Mouse (Mus musculus) heart, adult 11 months (tissue): ENCODE results near the gene Rexo5.

ENCODE experiments used
- DNase-seq: peaks from one replicate; pipeline ENCODE4 v3.0.0; 2022

Gene Rexo5

DNA sequence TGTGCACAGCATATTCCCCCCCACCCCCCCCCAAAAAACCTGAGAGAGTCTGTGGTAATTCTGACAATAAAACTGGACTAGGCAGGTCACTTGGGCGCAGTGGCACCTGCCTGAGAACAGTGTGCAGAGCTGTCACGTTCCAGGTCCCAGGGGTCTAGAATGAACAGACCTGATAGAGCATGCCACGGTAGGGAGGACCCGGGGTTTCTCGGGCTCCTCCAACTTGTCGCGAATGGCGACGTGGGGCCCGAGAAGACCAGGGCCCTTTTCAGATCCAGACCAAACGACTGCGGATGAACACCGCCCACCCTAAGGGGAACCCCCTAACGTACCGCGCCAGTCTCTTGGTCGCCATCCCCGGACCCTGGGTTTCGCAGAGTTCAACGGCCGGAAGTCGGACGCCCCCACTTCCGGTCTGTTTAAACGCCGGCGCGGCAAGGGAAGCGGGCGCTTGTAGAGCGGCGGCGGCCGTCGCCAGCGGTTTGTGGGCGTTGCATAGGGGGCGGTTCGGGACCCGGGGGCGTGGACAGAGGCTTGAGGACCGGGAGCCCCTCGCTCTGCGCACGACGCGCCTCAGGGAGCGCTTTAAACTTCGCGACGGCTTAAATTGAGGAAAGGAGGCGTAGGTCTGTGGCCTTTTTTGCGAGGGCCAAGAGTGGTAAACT is at the start of gene Rexo5, which contains the start of gene Eri2:
Gene Rexo5 (plus strand): TSS at position 421 of the 665 bp plus-strand sequence.
Gene Eri2 (minus strand): TSS at position 473 of the 665 bp plus-strand sequence.
- peak; percentile 98 for DNase-seq

DNA sequence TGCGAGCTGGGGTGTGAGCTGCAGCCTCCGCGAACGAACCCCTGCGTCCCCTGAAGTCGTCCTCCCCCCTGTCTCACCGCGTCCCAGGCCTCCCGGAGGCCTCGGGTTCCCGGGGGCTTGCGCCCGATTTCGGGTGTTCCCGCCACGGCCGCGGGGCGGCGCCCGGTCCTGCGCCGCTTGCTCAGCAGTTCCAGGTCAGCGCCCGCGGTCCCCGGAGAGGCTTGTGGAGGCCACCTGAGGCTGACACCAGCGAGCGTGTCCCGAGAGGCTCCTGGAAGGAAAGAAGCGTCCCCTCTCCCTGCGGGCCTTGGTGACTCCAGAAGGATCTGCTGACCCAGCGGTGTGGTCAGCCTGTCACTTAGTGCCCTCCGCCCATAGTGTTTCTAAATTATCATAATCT is 49.5 kb upstream of the Rexo5 start:
- no peak for DNase-seq

DNA sequence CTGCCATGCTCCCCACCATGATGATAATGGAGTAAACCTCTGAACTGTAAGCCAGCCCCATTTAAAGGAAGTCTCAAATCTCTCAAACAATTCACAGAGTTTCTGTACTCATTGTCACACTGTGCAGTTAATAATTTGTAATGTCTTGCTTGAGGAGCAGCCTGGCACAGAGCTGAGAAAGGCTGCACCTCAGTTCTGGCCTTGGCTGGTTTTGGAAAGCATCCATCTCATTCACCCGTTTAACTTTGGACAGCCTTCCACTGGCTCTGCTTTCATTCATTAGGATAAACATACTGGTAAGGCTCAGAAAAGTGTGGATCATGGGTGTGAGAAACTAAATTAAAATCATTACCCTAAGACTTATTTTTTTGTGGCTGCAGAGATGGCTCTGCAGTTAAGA is 47.9 kb upstream of the Rexo5 start:
- DNase-seq, result no peak

DNA sequence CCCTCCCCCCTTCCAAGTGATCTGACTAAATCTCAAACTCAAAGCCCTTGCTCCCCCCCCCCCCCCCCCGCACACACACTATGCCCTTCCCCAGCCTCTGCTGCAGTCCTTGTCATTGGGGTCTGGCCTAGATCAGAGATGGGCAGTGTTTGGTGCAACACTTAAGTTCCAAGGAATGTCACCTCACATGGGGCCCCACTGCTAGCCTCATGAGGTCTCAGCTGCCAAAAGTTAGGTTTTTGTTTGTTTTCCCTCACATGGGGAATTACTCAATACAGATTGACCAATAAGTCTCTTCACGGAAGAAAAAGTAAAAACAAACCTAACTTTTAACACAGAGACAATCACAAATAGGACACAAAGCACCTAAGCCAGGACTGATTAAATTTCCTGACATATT is 45.0 kb upstream of the Rexo5 start:
- DNase-seq, result peak; percentile 70

DNA sequence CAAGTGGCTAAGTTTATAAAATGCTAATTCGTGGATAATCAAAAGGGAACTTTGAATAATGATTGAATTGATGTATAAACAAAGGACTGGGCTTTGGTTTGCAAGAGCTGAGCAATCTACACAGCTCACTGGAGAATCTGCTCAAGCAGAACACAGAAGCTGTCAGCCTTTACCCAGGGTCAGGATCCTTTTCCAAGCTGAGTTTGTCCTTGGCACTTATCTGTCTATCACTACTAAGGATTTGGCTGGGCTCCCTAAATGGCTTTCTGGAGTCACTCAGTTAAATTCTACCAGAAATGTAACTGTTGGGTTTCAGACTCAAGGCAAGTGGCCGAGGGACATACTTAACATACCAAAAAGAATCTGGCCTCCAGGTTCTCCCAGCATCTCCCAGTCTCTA is 43.9 kb upstream of the Rexo5 start:
- DNase-seq, result peak; percentile 79

DNA sequence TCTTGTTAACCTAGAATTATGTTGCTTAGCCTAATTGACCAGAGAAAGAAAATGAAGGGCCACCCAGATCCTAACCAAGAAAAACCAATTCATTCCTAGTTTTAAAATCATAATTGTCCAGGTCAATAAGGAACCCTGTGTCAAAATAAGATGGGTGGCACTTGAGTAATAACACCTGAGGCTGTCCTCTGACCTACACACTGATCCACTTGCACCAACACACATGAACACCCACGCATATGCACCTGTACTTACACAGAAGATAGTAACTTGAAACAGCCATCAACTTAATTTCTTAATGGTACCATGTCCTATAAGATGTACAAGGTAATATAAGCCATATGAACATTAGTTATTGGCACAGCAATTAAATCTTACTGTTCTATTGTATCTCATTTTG is 40.1 kb upstream of the Rexo5 start:
- DNase-seq, result no peak

DNA sequence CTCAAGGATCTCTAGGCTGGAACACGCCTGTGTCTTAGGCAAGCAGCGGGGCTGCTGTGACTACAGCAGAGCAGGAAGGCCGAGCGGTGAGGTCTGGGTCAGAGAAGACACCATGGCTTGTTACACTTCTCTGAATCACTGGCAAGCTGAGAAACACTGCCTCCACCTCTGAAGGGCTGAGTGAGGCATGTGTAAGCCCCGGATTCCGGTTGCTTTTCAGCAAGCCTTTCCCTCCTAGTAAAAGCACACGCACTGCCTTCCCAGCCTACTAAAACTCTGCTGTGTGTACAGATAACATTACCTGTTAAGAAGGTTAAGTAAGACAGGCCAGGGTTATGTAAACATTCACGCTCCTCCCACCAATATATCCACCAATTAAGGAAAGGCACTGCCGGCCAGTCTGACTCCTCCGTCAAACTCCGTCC is 33.3 kb upstream of the Rexo5 start, which contains the start of gene Acsm3:
Gene Acsm3 (plus strand): TSS at position 397 of the 425 bp plus-strand sequence.
- DNase-seq, result peak; percentile 61

DNA sequence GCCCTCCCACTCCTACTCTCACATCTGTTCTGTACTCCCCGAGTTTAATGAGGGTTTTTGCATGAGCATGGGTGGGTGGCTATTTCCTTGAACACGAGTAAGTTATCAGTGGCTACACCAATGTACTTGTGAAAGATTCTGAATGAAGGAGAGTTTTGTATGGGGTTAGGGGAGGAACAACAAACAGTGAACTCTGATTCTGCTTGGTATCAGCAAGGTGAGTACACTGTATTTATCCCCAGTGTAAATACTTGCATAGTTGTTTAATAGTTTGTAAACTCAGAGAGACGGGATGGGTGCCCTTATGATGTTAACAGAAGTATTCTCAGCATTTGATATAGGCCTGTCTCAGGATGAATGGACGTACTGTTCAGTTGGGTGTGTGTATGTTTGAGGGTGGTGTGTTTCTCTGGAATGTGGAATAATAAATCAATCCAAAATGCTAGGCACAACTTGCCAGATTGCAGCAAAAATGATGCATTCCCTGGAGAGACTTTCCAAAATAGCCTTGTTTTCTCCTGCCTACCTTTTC is 31.6 kb upstream of the Rexo5 start:
- DNase-seq, result no peak

DNA sequence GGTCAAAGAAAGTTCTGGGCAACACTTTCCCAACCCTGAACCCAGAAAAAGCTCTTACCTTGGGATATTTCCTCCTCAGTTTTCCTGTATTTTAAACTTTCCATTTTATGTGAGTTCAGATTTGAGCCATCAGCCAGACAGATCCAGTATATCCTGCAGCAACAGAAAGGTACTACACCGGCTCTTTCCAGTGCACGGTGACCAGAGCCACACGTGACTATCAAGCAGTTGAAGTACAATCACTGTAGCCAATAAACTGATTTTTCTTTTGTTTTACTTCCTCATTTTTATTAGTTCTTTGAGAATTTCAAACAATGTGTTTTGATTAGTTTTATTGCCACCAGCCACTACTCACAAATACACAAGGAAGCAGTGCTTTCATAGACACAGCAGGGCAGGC is 29.4 kb upstream of the Rexo5 start:
- DNase-seq, result no peak

DNA sequence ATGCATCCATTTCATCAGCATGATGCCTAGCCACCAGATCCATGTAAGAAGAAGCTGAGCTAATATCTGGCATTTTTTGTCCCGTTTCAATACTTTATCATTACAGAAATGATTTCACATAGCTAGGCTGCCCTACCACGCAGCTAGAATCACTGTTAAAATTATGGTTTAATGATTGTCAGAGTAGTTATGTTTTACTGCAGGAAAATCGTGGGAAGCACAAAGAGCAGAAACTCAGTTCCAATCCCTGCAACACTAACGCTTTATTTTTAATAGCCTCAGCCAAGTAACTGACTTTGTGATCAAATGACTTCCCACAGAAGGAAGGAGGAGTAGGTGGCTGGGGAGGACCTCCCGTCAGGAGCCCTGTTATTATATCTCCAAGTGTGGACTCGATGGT is 26.8 kb upstream of the Rexo5 start:
- peak; percentile 69 for DNase-seq

DNA sequence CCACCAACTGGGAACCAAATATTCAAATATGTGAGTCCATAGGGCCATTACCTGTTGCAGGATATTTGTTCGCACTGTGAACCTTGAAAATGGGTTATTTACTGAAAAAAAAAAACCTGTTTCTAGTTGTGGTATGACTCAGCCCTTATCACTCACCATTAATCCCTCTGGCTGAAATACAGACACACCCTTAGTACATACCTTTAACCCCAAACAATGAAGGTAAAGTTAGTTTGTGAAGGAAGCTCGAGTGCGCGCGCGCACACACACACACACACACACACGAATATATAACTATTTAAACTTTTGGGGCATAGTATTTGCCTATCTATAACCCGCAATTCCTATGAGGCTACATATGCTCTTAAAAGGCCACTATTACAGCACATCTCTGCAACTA is 23.9 kb upstream of the Rexo5 start:
- DNase-seq, result no peak

DNA sequence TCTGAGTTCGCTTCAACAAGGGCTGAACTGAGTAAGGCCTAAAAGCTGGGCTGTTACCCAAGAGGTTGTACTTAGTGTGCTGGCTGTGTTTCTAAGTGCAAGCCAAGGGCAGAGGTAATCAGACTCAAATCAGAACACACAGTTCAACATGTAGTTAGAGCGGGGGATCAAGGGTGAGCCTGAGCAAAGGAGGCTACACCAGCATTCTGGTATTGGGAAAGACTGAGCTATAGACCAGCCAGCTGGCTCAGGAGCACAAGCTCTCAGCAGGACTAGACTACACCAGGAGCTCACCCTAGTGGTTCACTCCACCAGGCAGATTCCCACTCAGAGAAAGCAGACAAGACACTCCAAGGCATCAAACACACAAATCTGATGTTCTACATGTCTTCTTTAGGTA is 10.4 kb upstream of the Rexo5 start:
- DNase-seq, result peak; percentile 97

DNA sequence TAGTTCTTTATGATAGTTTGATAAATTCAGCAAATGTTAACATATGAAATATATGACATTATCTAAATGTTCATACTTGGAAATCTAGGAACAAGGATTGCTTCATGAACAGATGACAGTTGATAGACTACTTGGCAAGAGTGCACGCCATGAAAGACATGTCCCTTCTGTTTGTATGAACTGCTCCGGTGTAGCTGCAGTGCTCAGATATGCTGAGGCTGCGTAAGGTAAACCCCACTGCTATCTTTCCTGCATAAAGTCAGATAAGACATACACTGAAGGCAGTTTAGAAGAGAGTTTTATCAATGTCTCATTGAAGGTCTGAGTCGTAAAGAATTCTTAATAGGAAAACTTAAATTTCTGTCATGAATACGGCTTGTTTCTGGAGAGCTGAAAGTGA is 8.9 kb upstream of the Rexo5 start:
- DNase-seq, result peak; percentile 22

DNA sequence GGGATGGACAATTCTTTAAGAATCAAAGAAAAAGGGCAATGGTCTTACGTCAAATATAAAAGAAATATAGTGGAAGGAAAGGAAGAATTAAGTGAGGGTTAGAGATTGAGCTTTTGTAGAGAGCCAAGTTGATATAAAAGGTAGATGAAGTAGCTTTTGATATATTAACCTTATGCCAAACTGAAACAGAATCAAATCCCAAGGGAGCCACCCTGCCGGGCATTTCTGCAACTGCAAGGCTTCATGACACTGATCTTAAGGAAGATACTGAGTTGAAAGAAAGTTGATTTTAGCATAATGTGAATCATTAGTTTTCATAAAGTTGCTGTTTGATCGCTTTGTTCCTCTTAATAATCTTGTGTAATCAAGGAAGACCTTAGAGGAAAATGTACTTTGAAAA is 4.8 kb upstream of the Rexo5 start:
- DNase-seq, result no peak

DNA sequence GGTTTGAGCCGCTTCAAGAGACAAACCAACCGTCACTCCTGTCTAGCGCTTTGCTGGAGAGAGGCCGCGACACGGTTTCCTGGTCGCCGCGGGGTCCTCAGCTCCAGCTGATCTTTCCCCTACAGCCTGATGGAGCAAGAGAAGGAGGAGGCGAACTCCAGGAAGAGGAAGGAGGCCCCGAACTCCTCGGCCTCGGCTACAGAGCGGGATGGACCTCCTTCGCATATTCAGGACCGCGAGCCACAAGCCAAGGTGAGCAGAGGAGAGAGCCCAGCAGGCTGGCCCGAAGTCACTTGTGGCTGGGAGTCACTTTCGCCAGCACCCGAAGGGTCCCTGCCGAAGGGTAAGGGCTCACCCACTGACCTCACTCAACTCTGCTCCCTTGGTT is 439 bp downstream of the Rexo5 start:
- DNase-seq, result no peak

DNA sequence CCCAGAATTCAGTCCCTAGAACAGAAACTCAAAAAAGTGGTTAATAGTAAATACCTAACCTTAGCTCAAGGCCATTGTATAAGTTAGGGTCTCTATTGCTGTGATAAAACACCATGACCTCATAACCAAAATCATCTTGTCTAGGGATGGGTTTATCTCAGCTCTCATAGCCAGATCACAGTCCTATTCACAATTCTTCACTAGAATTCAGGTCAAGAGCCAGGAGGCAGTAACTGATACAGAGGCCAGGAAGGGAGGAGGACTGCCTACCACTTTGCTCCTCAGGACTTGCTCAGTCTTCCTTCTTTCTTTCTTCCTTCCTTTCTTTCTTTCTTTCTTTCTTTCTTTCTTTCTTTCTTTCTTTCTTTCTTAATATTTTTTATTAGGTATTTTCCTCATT is 1.5 kb downstream of the Rexo5 start:
- no peak for DNase-seq

DNA sequence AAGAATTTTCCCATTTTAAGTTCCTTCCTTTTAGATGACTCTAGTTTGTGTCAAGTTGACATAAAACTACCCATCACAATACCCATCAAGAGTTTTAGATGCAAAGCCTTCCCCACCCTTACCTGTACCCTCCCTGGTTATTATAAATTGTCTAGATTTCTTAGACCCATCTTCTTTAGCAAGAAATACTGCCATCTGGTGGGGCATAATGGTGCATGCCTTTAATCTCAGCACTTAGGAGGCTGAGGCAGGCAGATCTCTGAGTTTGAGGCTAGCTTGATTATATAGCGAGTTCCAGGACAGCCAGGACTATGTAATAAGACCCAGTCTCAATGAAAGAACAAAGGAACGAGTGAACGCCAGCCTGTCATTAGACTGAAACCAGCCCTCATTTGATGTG is 6.7 kb downstream of the Rexo5 start:
- no peak for DNase-seq

DNA sequence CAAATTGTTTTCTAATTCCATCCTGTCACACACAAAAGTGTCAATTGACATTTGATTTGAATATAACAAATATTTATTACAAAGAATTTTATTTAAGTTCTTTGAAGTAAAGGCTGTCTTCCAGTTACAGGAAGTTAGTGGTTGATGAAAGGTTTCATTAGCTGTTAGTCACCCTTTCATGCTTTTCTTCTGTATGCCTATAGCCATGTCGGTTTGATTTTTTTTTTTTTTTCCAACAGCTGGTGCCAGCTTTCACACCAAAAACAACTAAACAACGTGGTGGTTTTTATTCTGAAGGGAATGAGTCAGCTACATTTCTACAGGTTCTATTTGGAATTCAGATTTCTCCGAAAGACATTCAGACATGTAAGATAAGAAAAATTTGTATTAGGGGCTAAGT is 7.2 kb downstream of the Rexo5 start:
- DNase-seq, result no peak

DNA sequence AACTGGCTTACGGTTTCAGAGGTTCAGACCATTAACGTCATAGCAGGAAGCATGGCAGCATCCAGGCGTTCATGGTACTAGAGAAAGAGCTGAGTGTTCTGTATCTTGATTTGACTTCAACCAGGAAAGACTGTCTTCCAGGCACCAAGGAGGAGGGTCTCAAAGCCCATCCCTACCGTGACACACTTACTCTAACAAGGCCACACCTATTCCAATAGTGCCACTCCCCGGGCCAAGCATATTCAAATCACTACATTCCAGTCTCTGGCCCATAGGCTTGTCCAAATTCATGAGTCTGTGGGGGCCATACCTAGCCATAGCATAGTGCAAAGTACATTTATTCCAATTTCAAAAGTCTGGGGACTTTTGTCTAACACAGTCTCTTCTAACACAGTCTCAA is 13.6 kb downstream of the Rexo5 start:
- DNase-seq, result no peak

DNA sequence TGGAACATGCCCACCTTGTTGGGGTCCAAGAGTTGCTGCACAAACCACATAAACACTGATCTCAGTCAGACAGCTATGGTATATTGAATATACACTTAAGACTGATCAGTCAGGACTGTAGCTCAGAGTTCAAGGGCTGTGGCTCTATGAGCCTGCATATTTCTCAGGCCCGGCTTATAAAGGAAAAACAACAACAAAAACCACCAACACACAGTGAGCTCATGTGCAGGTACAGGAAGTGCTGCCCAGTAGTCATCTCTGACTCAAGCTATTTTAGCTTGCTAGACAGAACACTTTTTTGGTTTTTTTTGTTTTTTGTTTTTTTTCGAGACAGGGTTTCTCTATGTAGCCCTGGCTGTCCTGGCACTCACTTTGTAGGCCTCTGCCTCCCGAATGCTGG is 14.9 kb downstream of the Rexo5 start:
- no peak for DNase-seq

DNA sequence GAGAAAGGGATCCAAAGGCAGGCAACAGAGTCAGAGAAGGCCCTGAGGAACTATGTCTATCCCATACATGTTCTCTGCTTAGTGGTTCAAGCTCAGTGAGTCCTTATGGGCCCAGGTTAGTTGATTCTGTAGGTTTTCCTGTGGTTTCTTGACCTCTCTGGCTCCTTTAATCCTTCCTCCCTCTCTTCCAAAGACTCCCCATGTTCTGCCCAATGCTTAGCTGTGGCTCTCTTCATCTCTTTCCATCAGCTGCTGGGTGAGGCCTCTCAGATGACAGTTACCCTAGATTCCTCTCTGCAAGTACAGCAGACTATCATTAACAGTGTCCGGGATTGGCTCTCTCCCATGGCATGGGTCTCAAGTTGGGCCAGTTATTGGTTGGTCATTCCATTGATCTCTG is 41.6 kb downstream of the Rexo5 start:
- no peak for DNase-seq

DNA sequence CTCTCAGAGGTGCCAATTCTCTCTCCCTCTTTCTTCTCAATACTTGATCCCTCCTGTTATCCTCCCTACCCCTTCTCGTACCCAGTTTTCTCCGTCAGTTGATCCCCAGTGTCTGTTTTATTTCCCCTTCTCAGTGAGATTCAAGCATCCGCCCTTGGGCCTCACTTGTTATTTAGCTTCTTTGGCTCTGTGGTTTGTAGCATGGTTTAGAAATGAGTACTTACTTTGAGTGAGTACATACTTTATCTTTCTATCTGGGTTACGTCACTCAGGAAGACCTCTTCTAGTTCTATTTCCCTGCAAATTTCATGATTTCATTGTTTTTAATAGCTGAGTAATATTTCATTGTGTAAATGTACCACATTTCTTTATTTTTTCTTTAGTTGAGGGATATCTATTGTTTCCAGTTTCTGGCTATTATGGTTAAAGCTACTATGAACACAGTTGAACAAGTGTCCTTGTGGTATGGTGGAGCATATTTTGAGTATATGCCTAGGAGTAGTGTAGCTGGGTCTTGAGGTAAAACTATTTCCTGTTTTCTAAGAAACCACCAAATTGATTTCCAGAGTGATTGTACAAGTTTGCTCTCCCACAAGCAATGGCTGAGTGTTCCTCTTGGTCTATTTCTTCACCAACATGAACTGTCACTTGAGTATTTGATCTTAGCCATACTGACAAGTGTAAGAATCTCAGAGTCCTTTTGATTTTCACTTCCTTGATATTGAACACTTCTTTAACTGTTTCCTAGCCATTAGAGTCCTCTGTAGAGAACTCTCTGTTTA is 42.4 kb downstream of the Rexo5 start:
- DNase-seq, result no peak

DNA sequence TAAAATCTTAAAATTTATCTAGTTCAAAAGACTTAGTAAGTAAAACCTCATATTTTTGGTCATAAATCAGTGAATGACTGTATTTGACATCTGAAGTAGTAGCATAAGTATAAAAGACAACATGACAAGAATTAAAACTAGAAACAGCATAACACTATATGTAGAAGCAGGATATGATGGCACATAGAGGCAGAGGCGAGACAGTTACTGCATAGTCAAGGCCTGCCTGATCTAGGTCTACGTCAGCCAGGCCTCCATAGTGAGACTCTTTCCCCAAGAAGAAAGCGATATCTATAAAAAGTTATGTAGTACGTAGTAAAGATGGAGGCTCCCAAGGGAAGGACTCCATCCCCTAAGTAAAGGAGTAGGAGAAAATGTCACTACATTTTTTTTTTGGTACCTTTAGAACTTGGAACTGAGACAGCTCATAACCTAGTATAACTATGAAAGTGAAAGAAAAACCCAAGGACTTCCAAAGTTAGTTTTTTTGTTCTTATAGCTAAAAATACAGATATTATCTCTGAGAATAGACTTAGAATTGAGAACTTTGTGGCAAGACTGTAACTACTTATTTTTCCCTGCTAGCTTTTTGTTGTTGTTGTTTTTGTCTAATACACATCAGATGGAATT is 48.1 kb downstream of the Rexo5 start:
- DNase-seq, result no peak

DNA sequence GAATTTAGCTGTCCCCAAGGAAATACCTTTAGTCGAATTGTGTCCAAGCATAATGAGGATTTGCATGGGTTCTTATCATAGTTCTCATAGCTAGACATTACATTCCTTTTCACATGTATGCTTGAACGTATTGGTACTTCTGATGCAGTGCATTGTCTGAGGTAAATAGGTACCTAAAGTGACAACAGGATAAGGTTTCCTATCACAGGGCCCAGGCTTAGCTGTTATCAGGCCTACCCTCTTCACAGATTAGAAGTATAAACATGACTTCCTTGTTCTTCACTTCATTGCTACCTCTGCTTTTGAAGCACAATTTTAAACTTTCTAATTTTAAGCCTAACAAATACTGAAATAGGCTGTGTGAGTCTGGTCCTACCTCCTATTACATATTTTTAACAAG is 51.7 kb downstream of the Rexo5 start:
- DNase-seq, result no peak
